Comparison of ENCODE assay signal across 11 mouse cellular contexts in genomic region chr4:80872847-80873644, GRCm38 (mm10). TPM values are rescaled to one million over a fixed set of nuclear protein-coding genes. Genes with fewer than 3 reads are reported as not detected.
DNase-seq lines count a peak whose midpoint lies in the region; ATAC-seq and TF ChIP-seq lines count a peak whose summit lies in the region.
"Had no signal": no experiment of that assay in that cellular context is flagged by ENCODE, and none has a peak within 500 bp of the region (broad histone marks: within the 10 kb centered on the region; RNA-seq: fewer than 3 reads in every experiment).

No protein-coding gene starts in this region.

- no peak for TF ChIP-seq EP300 in stomach, postnatal 0 days (optimal IDR thresholded peaks at IDR 0.05)

- no peak overlapping the region for H3K4me3 ChIP-seq in neural tube, embryonic 11.5 days (ENCODE audit: low read depth, low read length)
- H3K4me3 ChIP-seq in stomach, postnatal 0 days (ENCODE audit: low read depth, low read length) = no peak overlapping the region
- no peak overlapping the region for H3K4me3 ChIP-seq in heart, embryonic 10.5 days
- H3K4me3 ChIP-seq: limb, embryonic 12.5 days had no signal

- no peak overlapping the region for H3K4me2 ChIP-seq in neural tube, embryonic 11.5 days (ENCODE audit: low read depth)
- H3K4me2 ChIP-seq in stomach, postnatal 0 days (replicated peaks; ENCODE audit: low read depth) = no peak overlapping the region
- H3K4me2 ChIP-seq: limb, embryonic 12.5 days had no signal

- WGBS in neural tube, embryonic 11.5 days = 37% methylated on average over 6 of the region's 6 CpGs
- WGBS in large intestine, adult 2 months = 26% methylated on average over 6 of the region's 6 CpGs
- WGBS in stomach, postnatal 0 days = 35% methylated on average over 6 of the region's 6 CpGs
- 41% methylated on average over 6 of the region's 6 CpGs for WGBS in heart, embryonic 10.5 days

- H3K36me3 ChIP-seq in neural tube, embryonic 11.5 days (ENCODE audit: control insufficient read depth, insufficient read depth, low read length) = no peaks in the 10 kb centered on the region
- no peaks in the 10 kb centered on the region for H3K36me3 ChIP-seq in stomach, postnatal 0 days (ENCODE audit: control insufficient read depth, insufficient read depth, low read length)
- no peaks in the 10 kb centered on the region for H3K36me3 ChIP-seq in heart, embryonic 10.5 days
- H3K36me3 ChIP-seq: limb, embryonic 12.5 days had no signal

- ATAC-seq in neural tube, embryonic 11.5 days (ENCODE audit: insufficient read depth, low FRiP score, low TSS enrichment) = 0 out of 2 replicates have a peak, but pooled peaks have one; percentile 35
- peak; percentile 69; the same call in 1 of the 2 replicates for ATAC-seq in stomach, postnatal 0 days (ENCODE audit: low FRiP score, low TSS enrichment)

- peak; percentile 72 for TF ChIP-seq CTCF in stomach, postnatal 0 days (IDR thresholded peaks at IDR 0.05; ENCODE audit: low read depth)

- H3K4me1 ChIP-seq in neural tube, embryonic 11.5 days (ENCODE audit: control insufficient read depth, insufficient read depth, low read length) = no peaks in the 10 kb centered on the region
- no peaks in the 10 kb centered on the region; the same call in 1 of the 2 replicates for H3K4me1 ChIP-seq in stomach, postnatal 0 days (replicated peaks; ENCODE audit: control insufficient read depth, insufficient read depth)
- no peaks in the 10 kb centered on the region for H3K4me1 ChIP-seq in heart, embryonic 10.5 days
- H3K4me1 ChIP-seq: limb, embryonic 12.5 days had no signal

- no peak overlapping the region for H3K9ac ChIP-seq in neural tube, embryonic 11.5 days (ENCODE audit: low read length)
- H3K9ac ChIP-seq in stomach, postnatal 0 days (ENCODE audit: low read length) = no peak overlapping the region
- H3K9ac ChIP-seq: limb, embryonic 12.5 days had no signal

- H3K27me3 ChIP-seq in neural tube, embryonic 11.5 days (ENCODE audit: control insufficient read depth, insufficient read depth, low read length) = no peaks in the 10 kb centered on the region
- H3K27me3 ChIP-seq in stomach, postnatal 0 days (ENCODE audit: control insufficient read depth, insufficient read depth, low read length) = no peaks in the 10 kb centered on the region
- H3K27me3 ChIP-seq in heart, embryonic 10.5 days (ENCODE audit: insufficient read depth, poor library complexity, severe bottlenecking) = no peaks in the 10 kb centered on the region
- H3K27me3 ChIP-seq: limb, embryonic 12.5 days had no signal

- peak; percentile 23 for DNase-seq in adrenal gland, postnatal 14 days
- no peak for DNase-seq in adrenal gland, adult 2 months
- DNase-seq in neural tube, embryonic 11.5 days (ENCODE audit: low spot score) = peak; percentile 12
- no peak for DNase-seq in neural tube, embryonic 10.5 days (ENCODE audit: extremely low spot score, low spot score)
- peak; percentile 43 for DNase-seq in large intestine, adult 2 months (ENCODE audit: low read depth, low spot score)
- peak; percentile 29 for DNase-seq in stomach, postnatal 0 days (ENCODE audit: low spot score)
- no peak for DNase-seq in adrenal gland, adult 8-10 months
- no peak for DNase-seq in heart, embryonic 10.5 days (ENCODE audit: low spot score)

- no peaks in the 10 kb centered on the region for H3K9me3 ChIP-seq in neural tube, embryonic 11.5 days (ENCODE audit: control insufficient read depth, low read length)
- no peaks in the 10 kb centered on the region for H3K9me3 ChIP-seq in stomach, postnatal 0 days (ENCODE audit: control insufficient read depth, low read length)
- no peaks in the 10 kb centered on the region for H3K9me3 ChIP-seq in heart, embryonic 10.5 days
- H3K9me3 ChIP-seq: limb, embryonic 12.5 days had no signal

- no peak overlapping the region for H3K27ac ChIP-seq in neural tube, embryonic 11.5 days (ENCODE audit: low read depth, low read length)
- no peak overlapping the region for H3K27ac ChIP-seq in stomach, postnatal 0 days (replicated peaks)
- no peak overlapping the region for H3K27ac ChIP-seq in heart, embryonic 10.5 days
- H3K27ac ChIP-seq: limb, embryonic 12.5 days had no signal

RNA-seq across cellular contexts. Expression of gene Lurap1l, which starts 37.4 kb away (rescaled TPM):
- 6.9 and 8.2 TPM in 2 replicates for total RNA-seq in adrenal gland, postnatal 14 days (2021)
- 1 to 10 TPM; 5.9 to 9.1 TPM for total RNA-seq in adrenal gland, adult 2 months (2021)
- 12.4 and 14.0 TPM in 2 replicates for polyA plus RNA-seq in adrenal gland, adult 2 months (2012; rRNA removed)
- 3.9 and 4.3 TPM in 2 replicates for polyA plus RNA-seq in neural tube, embryonic 11.5 days (2014; fragmentation: Nextera tagmentation; extraction: Ambion mirVana)
- 28.7 and 39.5 TPM in 2 replicates for polyA plus RNA-seq in large intestine, adult 2 months (2012; rRNA removed)
- 31.2 and 34.1 TPM in 2 replicates for polyA plus RNA-seq in stomach, postnatal 0 days (2015; fragmentation: Nextera tagmentation; extraction: Ambion mirVana)
- 10 to 100 TPM in 1 of 4 experiments, 1 to 10 TPM in 3; 5.4 to 11.2 (median 8.8) TPM for total RNA-seq in adrenal gland, adult 8-10 months (2022)
- 1.4 and 2.6 TPM in 2 replicates for polyA plus RNA-seq in heart, embryonic 10.5 days (2016; fragmentation: Nextera tagmentation; extraction: Ambion mirVana)

RNA-seq across cellular contexts. Expression of gene Tyrp1, which starts 39.1 kb away (rescaled TPM):
- total RNA-seq in adrenal gland, postnatal 14 days (2021) = not detected in 2 replicates
- not detected for total RNA-seq in adrenal gland, adult 2 months (2021)
- not detected in 2 replicates for polyA plus RNA-seq in adrenal gland, adult 2 months (2012; rRNA removed)
- not detected in 2 replicates for polyA plus RNA-seq in neural tube, embryonic 11.5 days (2014; fragmentation: Nextera tagmentation; extraction: Ambion mirVana)
- not detected in 2 replicates for polyA plus RNA-seq in large intestine, adult 2 months (2012; rRNA removed)
- polyA plus RNA-seq in stomach, postnatal 0 days (2015; fragmentation: Nextera tagmentation; extraction: Ambion mirVana) = not detected in 2 replicates
- total RNA-seq in adrenal gland, adult 8-10 months (2022) = not detected
- not detected in 2 replicates for polyA plus RNA-seq in heart, embryonic 10.5 days (2016; fragmentation: Nextera tagmentation; extraction: Ambion mirVana)
- polyA plus RNA-seq: C2C12; testis, adult 2 months had no signal

Comparison
In these comparisons a context has a peak if more than half of its experiments do, and no peak if none do; other contexts are left out.
1. DNase-seq: peak in adrenal gland, postnatal 14 days (single experiment), neural tube, embryonic 11.5 days (single experiment), large intestine, adult 2 months (single experiment) and stomach, postnatal 0 days (single experiment); none in adrenal gland, adult 2 months (single experiment), neural tube, embryonic 10.5 days (single experiment), adrenal gland, adult 8-10 months (single experiment) and heart, embryonic 10.5 days (single experiment).